Mouse (Mus musculus) thymus, adult 2 months (tissue): ENCODE results near the gene Sass6.

Experiments
- CTCF ChIP-seq: fragments of 200-500 bp; IDR thresholded peaks from 2 replicates; pipeline ENCODE4 v1.5.1; 2012; ENCODE audit warnings: mild to moderate bottlenecking, control low read depth, low read length, moderate library complexity, borderline replicate concordance; ENCODE audit not compliant: control insufficient read depth, poor library complexity, insufficient read depth; ENCODE audit errors: extremely low read depth
- POLR2A ChIP-seq: fragments of 200-500 bp; IDR thresholded peaks from 2 replicates; pipeline ENCODE4 v1.6.1; 2012; ENCODE audit warnings: mild to moderate bottlenecking, low read length, control low read depth, moderate library complexity; ENCODE audit not compliant: control insufficient read depth, poor library complexity, insufficient read depth; ENCODE audit errors: extremely low read depth

DNA sequence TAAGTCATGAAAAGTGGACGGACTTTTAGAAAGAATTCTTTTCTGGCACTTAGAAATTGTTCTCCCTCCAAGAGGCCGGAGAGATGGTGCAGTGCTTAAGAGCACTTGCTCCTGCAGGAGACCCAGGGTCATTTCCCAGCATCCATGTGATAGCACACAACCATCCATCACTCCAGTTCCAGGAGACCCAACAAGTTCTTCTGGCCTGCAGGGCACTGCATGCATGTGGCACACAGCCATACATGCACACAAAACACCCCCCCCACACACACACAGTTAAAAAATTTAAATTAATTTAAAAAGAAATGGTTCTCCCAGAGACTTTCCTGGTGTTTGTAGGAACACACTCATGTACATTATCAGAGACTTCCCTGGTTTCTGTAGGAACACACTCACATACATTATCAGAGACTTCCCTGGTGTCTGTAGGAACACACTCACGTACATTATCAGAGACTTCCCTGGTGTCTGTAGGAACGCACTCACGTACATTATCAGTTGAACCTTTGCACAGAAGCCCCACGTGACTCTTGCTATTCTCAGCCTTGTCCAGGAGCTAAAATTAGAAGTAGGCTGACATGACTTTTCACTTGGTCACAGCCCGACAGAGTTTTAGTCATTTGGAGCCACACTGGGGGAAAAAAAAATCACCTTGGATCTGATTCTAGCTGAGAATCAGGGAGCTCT is 32.2 kb upstream of the Sass6 start, which contains the start of gene Lrrc39:
- no peak for TF ChIP-seq CTCF
- no peak for TF ChIP-seq POLR2A
